Mouse (Mus musculus) bone marrow, adult 2 months (tissue): ENCODE data around the gene Sp6. TPM values are rescaled to one million over a fixed set of nuclear protein-coding genes. Genes with fewer than 3 reads are reported as not detected.
A peak's percentile ranks its signal among the peaks of the same experiment; 100 is the strongest.

Experiments used
- H3K27ac ChIP-seq: fragments of 200-500 bp; 2 replicates; pipeline ENCODE4 v1.5.1; 2012; ENCODE audit warnings: low read depth, mild to moderate bottlenecking, control low read depth, inconsistent platforms, low read length; ENCODE audit not compliant: control insufficient read depth, poor library complexity, insufficient read depth
- H3K4me1 ChIP-seq: fragments of 200-500 bp; 2 replicates; pipeline ENCODE4 v1.6.1; 2011; ENCODE audit warnings: low read length; ENCODE audit not compliant: control insufficient read depth, insufficient read depth
- H3K4me3 ChIP-seq: fragments of 200-500 bp; replicated peaks from 2 replicates; pipeline ENCODE3; 2011; ENCODE audit warnings: mild to moderate bottlenecking, low read depth, low read length, control low read depth; ENCODE audit not compliant: control insufficient read depth
- CTCF ChIP-seq: fragments of 200-500 bp; IDR thresholded peaks from 2 replicates; pipeline ENCODE4 v1.5.1; 2011; ENCODE audit warnings: low read length, control low read depth; ENCODE audit not compliant: control insufficient read depth, insufficient read depth
- POLR2A ChIP-seq: fragments of 200-500 bp; IDR thresholded peaks from 2 replicates; pipeline ENCODE4 v1.6.1; 2011; ENCODE audit warnings: low read depth, mild to moderate bottlenecking, control low read depth, low read length, borderline replicate concordance; ENCODE audit not compliant: control insufficient read depth
- WGBS: fragments of 180-500 bp; shearing (Covaris S2); methylation state at CpG from one replicate; pipeline ENCODE4 v1.1.7; 2018; 5-methylcytosine and 5-hydroxymethylcytosine counted together
- polyA plus RNA-seq: library from polyadenylated mRNA; stranded (reverse); fragments of >200 nt; gene quantifications from 2 replicates; pipeline ENCODE4 v1.2.4, GENCODE M21; 2011; ENCODE audit warnings: low replicate concordance; ENCODE audit not compliant: missing spikeins, insufficient read depth, insufficient read length

The Sp6 gene
- polyA plus RNA-seq, 1 experiment: 1.00 TPM

GRCm38 (mm10) chr11:96978401-96979246 lies 34.6 kb upstream of the Sp6 start:
- TF ChIP-seq POLR2A (no peak), CTCF (no peak)
- H3K27ac ChIP-seq: peak overlapping the region; percentile 94
- peaks cover 6% of the 10 kb centered on the region for H3K4me1 ChIP-seq
- peak overlapping the region; percentile 83 for H3K4me3 ChIP-seq
- WGBS: 19% methylated on average over 17 of the region's 17 CpGs

- H3K27ac ChIP-seq: no peak overlapping the region
- 83% methylated on average over 7 of the region's 7 CpGs for WGBS
- TF ChIP-seq CTCF: no peak
- no peak for TF ChIP-seq POLR2A
- H3K4me3 ChIP-seq: no peak overlapping the region
- peaks cover 5% of the 10 kb centered on the region for H3K4me1 ChIP-seq
Observed at GRCm38 (mm10) chr11:96979329-96979728, 33.9 kb upstream of the Sp6 start.

GRCm38 (mm10) chr11:96980021-96980420 lies 33.2 kb upstream of the Sp6 start:
- Histone ChIP-seq H3K4me3 (no peak overlapping the region), H3K27ac (no peak overlapping the region), H3K4me1 (peaks cover 5% of the 10 kb centered on the region)
- no peak for TF ChIP-seq POLR2A
- no peak for TF ChIP-seq CTCF
- WGBS: 83% methylated on average over 5 of the region's 5 CpGs

- 85% methylated on average over 15 of the region's 15 CpGs for WGBS
- no peak for TF ChIP-seq CTCF
- no peak for TF ChIP-seq POLR2A
- Histone ChIP-seq H3K27ac (no peak overlapping the region), H3K4me3 (no peak overlapping the region), H3K4me1 (peaks cover 2% of the 10 kb centered on the region; the same call in 1 of the 2 replicates)
Observed at GRCm38 (mm10) chr11:96981461-96981860, 31.7 kb upstream of the Sp6 start.

GRCm38 (mm10) chr11:96982355-96982754 lies 30.8 kb upstream of the Sp6 start:
- Histone ChIP-seq H3K4me3 (no peak overlapping the region), H3K27ac (no peak overlapping the region), H3K4me1 (peaks cover 2% of the 10 kb centered on the region; the same call in 1 of the 2 replicates)
- 5% methylated on average over 7 of the region's 7 CpGs for WGBS
- no peak for TF ChIP-seq POLR2A
- peak; percentile 95 for TF ChIP-seq CTCF

DNA sequence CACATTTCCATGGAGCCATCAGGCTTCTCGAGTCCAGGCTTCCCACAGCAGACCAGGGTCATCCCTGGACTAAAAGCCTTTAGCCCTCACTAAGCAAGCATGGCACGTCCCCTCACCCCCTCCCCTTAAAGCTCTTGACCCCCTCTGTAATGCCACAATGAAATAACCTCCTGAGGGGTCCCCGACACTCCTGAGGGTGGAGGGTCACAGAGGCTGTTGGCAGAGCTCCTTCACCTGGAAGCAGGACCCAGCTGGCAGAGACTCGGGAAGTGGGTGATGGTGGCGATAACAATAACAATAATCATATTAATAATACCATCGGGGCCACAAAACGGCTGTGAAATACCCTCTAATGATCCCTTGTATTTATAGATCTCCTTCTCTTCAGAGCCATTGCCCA lies 30.3 kb upstream of the Sp6 start, which contains the start of gene Sp2:
TSS of gene Sp2 (minus strand) at position 101 of the 400 bp plus-strand sequence.
- H3K4me3 ChIP-seq: no peak within 1 kb of the TSS
- no peak for TF ChIP-seq POLR2A
- TF ChIP-seq CTCF: no peak
- peaks cover 2% of the 10 kb centered on the region; the same call in 1 of the 2 replicates for H3K4me1 ChIP-seq
- 76% methylated on average over 7 of the region's 7 CpGs for WGBS
- no peak within 1 kb of the TSS for H3K27ac ChIP-seq

DNA sequence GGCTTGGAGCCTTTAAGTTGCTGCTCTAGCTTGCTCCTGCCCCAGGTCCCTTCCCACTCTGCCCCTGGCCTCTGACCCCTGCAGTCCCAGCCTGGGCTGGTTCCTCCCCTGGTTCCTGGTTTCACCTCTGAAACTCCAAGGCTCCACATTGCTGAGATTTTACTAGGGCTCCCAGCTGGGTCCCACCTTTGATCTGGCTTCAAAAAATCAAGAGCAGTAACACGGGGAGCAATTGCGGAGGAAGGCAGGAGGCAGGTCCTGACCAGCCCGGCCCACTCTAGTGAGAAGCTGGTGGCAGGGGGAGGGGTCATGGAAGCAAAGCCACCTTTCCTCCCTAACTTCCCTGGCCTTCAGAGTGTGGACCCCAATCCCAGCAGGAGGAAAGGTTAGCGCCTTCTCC lies 28.3 kb upstream of the Sp6 start:
- no peak overlapping the region for H3K27ac ChIP-seq
- TF ChIP-seq CTCF (no peak), POLR2A (no peak)
- H3K4me1 ChIP-seq: no peaks in the 10 kb centered on the region
- H3K4me3 ChIP-seq: no peak overlapping the region
- 80% methylated on average over 4 of the region's 4 CpGs for WGBS

DNA sequence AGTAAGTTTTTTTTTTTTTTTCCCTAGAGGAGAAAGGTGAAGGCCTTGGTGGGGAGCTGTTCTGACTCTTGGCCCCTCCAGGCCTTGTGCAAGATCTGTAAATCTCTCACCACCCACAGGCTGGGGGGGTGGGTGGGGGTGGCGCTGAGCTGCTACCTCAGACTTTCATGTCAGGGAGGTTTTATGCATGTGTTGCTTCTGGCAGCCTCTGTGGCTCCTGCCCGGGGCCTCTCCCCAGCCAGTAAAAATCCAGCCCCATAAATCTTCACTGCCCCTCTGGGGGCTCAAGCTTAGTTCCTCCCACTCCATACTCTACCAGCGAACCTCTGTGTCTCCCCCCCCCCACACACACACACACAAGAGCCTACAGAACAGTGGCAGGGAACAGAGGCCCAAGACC lies 26.7 kb upstream of the Sp6 start:
- no peak overlapping the region for H3K27ac ChIP-seq
- TF ChIP-seq CTCF (no peak), POLR2A (no peak)

More for the DNA sequence above, 26.7 kb upstream of the Sp6 start:
- no peak overlapping the region for H3K4me3 ChIP-seq
- 49% methylated on average over 3 of the region's 3 CpGs for WGBS
- H3K4me1 ChIP-seq: no peaks in the 10 kb centered on the region
